Mouse (Mus musculus) midbrain, embryonic 15.5 days (tissue): ENCODE results near the gene Oxct2a. TPM values are rescaled to one million over a fixed set of nuclear protein-coding genes. Genes with fewer than 3 reads are reported as not detected.
"Not testable (repeated sequence)": the region's sequence is repeated elsewhere in the genome, so short reads cannot be mapped to it uniquely, and the experiment has no call there.

Experiments
- ATAC-seq: fragments of 200-750 bp; cut with Nextera tagmentation; replicated peaks from 2 replicates; pipeline ENCODE4 v1.8.0; 2017; ENCODE audit warnings: moderate TSS enrichment
- H3K27ac ChIP-seq: fragments of 300-500 bp; sonication (generic); 2 replicates; pipeline ENCODE4 v1.5.1; 2015; ENCODE audit warnings: mild to moderate bottlenecking, inconsistent platforms
- H3K27me3 ChIP-seq: fragments of 300-500 bp; sonication (generic); replicated peaks from 2 replicates; pipeline ENCODE4 v1.6.1; 2015; ENCODE audit warnings: inconsistent platforms
- H3K36me3 ChIP-seq: fragments of 300-500 bp; sonication (generic); replicated peaks from 2 replicates; pipeline ENCODE4 v1.6.1; 2015; ENCODE audit warnings: inconsistent platforms
- H3K4me1 ChIP-seq: fragments of 300-500 bp; sonication (generic); 2 replicates; pipeline ENCODE4 v1.6.1; 2015; ENCODE audit warnings: inconsistent platforms
- H3K4me2 ChIP-seq: fragments of 300-500 bp; sonication (generic); 2 replicates; pipeline ENCODE4 v1.6.1; 2015; ENCODE audit warnings: inconsistent platforms, mild to moderate bottlenecking, moderate library complexity
- H3K4me3 ChIP-seq: fragments of 300-500 bp; sonication (generic); 2 replicates; pipeline ENCODE4 v1.5.1; 2015; ENCODE audit warnings: mild to moderate bottlenecking, inconsistent platforms
- H3K9ac ChIP-seq: fragments of 300-500 bp; sonication (generic); 2 replicates; pipeline ENCODE4 v1.6.1; 2015; ENCODE audit warnings: mild to moderate bottlenecking, inconsistent platforms
- H3K9me3 ChIP-seq: fragments of 300-500 bp; sonication (generic); 2 replicates; pipeline ENCODE4 v1.6.1; 2016; ENCODE audit warnings: inconsistent platforms
- WGBS: fragments of 180-500 bp; shearing (Covaris S2); methylation state at CpG from one replicate; pipeline ENCODE4 v1.1.7; 2015; ENCODE audit warnings: mixed read lengths; 5-methylcytosine and 5-hydroxymethylcytosine counted together
- polyA plus RNA-seq: library from polyadenylated mRNA; unstranded; fragments of >200 nt; fragmentation: Nextera tagmentation; extraction: Ambion mirVana; gene quantifications from 2 replicates; pipeline ENCODE4 v1.2.1, GENCODE M21; 2015

The Oxct2a gene
- polyA plus RNA-seq, 1 experiment from 2014 or later, result 0.26 TPM

DNA sequence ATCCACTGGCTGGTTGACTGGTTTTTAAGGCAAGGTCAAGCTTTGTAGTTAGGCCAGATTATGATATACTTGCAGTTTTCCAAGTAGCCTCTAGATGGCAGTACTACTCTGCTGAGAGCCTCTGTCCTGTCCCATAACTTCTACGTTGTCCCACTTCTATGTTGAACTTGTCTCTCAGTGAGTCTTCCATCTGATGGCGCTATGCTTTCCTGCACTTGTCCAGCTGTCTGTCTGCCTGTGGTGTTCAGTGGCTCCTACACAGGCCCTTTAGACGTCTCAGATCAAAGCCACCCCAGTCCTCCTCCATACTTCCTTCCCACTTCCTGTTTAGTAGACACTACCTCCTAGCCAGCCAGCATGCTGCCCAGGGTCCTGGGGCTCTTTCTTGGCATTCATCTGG, 17.6 kb downstream of the Oxct2a start:
- H3K36me3 ChIP-seq, result no peaks in the 10 kb centered on the region
- ATAC-seq, result no peak
- no peak overlapping the region for H3K4me2 ChIP-seq
- H3K9me3 ChIP-seq, result no peaks in the 10 kb centered on the region
- H3K9ac ChIP-seq, result no peak overlapping the region
- H3K4me3 ChIP-seq, result no peak overlapping the region
- no peak overlapping the region for H3K27ac ChIP-seq
- no peaks in the 10 kb centered on the region for H3K27me3 ChIP-seq
- 40% methylated on average over 3 of the region's 3 CpGs for WGBS
- H3K4me1 ChIP-seq, result no peaks in the 10 kb centered on the region

DNA sequence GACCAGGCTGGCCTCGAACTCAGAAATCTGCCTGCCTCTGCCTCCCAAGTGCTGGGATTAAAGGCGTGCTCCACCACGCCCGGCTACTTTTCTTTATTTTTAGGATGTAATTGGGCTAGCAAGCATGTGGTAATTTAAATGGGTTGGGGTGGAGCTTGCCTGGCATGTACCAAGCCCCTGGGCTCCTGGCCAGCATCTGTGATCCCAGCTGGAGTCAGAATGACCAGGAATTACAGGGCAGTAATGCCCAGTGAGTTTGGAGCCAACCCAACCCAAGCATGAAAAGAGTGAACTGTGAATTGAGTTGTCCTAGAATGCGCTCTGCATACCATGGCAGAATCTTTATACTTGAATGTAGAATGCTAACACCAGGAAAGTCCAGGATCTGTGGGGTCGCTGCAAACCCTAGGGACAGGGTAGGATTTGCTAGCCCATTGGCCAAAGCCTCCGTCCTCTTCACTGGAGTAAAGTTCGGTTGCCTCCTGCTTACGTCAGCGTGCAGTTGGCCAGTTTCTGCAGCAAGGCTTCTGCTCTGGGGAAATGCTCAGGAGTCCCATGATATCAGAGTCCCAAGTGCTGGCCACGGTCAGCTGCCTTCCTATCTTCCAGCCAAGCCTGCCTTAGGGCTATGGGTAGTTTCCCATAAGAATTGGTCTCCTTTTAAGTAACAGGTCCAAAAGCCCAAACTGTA, 24.3 kb downstream of the Oxct2a start:
- H3K9ac ChIP-seq, result no peak overlapping the region
- no peaks in the 10 kb centered on the region for H3K4me1 ChIP-seq
- ATAC-seq, result no peak
- no peaks in the 10 kb centered on the region for H3K9me3 ChIP-seq
- no peak overlapping the region for H3K4me3 ChIP-seq
- no peak overlapping the region for H3K27ac ChIP-seq
- H3K27me3 ChIP-seq, result no peaks in the 10 kb centered on the region
- WGBS, result 96% methylated on average over 11 of the region's 11 CpGs
- H3K36me3 ChIP-seq, result peaks cover 45% of the 10 kb centered on the region
- H3K4me2 ChIP-seq, result no peak overlapping the region

DNA sequence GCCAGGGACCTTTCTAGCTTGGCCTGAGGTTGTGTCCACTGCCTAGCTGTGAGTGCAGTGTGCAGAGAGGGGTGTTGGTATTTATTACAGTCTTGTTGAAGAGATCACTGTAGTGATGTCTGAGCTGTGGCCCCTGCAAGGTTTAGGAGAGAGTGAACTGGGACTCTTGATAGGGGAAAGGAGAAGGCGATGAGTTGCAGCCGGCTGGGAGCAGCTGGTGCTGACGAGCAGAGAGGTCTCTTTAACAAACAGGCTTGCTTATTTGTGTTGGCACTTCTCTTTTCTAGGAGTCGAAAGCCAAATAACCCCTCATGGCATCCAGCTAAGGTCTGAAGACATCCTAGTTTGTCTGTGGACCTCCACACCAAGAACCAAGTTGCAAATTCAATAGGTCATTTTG, 25.2 kb downstream of the Oxct2a start:
- Histone ChIP-seq H3K9me3 (no peaks in the 10 kb centered on the region), H3K36me3 (peaks cover 48% of the 10 kb centered on the region), H3K27ac (no peak overlapping the region), H3K9ac (no peak overlapping the region), H3K27me3 (no peaks in the 10 kb centered on the region), H3K4me1 (no peaks in the 10 kb centered on the region), H3K4me3 (no peak overlapping the region), H3K4me2 (no peak overlapping the region)
- ATAC-seq, result no peak
- WGBS, result 94% methylated on average over 4 of the region's 4 CpGs

DNA sequence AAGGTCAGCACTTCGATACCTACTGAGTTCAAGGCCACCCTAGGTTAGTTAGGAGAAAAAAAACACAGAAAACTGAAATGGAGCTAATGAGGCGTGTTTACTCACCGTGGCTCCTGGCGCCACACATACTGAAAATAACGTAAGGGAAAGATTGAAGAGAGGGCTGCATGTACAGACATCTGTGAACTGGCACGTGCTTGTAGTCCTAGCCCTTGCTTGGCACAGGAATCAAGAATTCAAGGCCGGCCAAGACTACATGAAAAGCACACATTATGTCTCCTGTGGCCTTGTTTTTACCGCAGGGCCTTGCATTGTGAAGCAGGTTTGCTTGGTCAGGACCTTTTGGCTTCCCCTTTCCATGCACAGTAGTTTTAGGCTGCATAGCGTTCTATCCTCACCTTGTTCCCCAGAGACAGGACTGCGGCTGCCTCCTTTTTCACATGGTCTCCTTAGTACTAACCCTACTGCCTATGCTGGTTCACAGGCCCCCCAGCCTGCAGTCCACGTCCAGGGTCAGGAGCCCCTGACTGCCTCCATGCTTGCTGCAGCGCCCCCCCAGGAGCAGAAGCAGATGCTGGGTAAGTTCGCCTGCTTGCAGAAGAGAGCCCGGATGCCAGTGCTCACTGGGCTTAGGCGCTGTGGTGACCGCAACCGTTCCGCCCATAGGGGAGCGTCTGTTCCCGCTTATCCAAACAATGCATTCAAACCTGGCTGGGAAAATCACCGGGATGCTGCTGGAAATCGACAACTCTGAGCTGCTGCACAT, 26.1 kb downstream of the Oxct2a start:
- H3K9me3 ChIP-seq, result no peaks in the 10 kb centered on the region
- no peak for ATAC-seq
- H3K27me3 ChIP-seq, result no peaks in the 10 kb centered on the region
- 90% methylated on average over 22 of the region's 22 CpGs for WGBS
- H3K9ac ChIP-seq, result no peak overlapping the region
- no peak overlapping the region for H3K4me3 ChIP-seq
- peaks cover 57% of the 10 kb centered on the region for H3K36me3 ChIP-seq
- H3K27ac ChIP-seq, result no peak overlapping the region
- H3K4me2 ChIP-seq, result no peak overlapping the region
- no peaks in the 10 kb centered on the region for H3K4me1 ChIP-seq

DNA sequence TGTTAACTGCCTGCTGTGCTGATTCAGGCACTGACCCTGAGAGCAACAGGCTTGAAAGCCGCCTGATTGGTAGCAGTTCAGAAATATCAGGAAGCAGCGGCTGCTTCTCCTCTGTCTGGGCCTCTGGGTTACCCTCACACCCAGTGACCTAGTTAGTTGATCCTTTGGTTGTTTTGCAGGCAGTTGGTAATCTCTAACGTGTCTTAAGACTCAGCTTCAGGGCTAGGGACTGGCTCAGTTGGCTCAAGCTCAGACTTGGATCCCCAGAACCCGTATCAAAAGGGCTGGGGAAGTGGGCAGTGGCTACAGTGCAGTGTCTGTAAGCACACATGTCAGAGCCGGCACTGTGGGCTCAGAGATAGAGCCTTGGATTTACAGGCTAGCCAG, 27.3 kb downstream of the Oxct2a start:
- WGBS, result 94% methylated on average over 5 of the region's 5 CpGs
- H3K36me3 ChIP-seq, result peaks cover 69% of the 10 kb centered on the region

DNA sequence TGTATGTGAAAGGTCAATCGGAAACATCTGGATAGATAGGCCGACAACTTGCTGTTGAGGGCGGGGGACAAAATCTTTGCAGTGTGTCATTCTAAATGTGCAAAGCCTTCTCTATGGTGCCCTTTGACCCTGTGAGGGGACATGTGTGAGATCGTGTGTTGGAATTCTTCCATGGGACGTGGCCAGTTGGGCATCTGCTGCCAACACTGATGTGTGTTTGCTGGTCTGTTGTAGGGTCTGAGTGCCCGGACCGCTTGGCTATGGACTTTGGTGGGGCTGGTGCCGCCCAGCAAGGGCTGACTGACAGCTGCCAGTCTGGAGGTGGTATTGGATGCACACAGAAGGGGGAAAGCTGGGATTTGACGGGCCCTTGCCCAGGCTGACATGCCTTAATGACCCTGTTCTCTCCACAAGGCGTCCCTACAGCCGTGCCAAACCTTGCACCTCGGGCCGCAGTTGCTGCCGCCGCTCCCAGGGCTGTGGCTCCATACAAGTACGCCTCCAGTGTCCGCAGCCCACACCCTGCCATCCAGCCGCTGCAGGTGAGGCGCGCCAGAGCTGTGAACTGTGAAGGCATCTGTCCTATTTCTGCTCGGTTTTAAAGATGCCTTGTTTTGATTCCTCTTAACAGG, 27.8 kb downstream of the Oxct2a start:
- H3K36me3 ChIP-seq, result peaks cover 73% of the 10 kb centered on the region
- H3K4me1 ChIP-seq, result no peaks in the 10 kb centered on the region
- H3K27me3 ChIP-seq, result no peaks in the 10 kb centered on the region
- H3K9ac ChIP-seq, result no peak overlapping the region
- 94% methylated on average over 21 of the region's 21 CpGs for WGBS
- no peak overlapping the region for H3K27ac ChIP-seq
- no peak overlapping the region for H3K4me3 ChIP-seq
- no peak for ATAC-seq
- H3K4me2 ChIP-seq, result no peak overlapping the region
- H3K9me3 ChIP-seq, result no peaks in the 10 kb centered on the region

More for the DNA sequence above, 27.3 kb downstream of the Oxct2a start:
- no peak overlapping the region for H3K4me2 ChIP-seq
- no peaks in the 10 kb centered on the region for H3K27me3 ChIP-seq
- no peak overlapping the region for H3K4me3 ChIP-seq
- no peak overlapping the region for H3K9ac ChIP-seq
- no peak for ATAC-seq
- no peaks in the 10 kb centered on the region for H3K4me1 ChIP-seq
- H3K27ac ChIP-seq, result no peak overlapping the region
- no peaks in the 10 kb centered on the region for H3K9me3 ChIP-seq

DNA sequence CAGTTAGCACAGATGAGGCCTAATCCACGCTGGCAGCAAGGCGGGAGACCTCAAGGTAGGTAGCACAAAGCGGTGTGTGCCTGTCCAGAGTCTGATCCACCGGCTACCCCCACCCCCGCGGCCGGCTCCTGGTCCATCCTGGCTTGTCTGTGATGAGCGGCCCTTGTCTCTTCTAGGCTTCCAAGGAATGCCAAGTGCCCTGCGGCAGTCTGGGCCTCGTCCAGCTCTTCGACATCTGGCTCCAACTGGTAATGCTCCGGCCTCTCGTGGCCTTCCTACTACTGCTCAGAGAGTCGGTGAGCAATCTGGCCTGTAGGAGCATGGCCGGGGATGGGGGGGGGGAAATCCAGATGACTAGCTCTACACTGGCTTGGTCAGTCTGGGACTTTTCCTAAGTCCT, 28.4 kb downstream of the Oxct2a start:
- ATAC-seq, H3K9ac ChIP-seq, H3K4me1 ChIP-seq, H3K27me3 ChIP-seq, H3K4me3 ChIP-seq, H3K27ac ChIP-seq, H3K4me2 ChIP-seq, H3K9me3 ChIP-seq: not testable (repeated sequence)
- peaks cover 70% of the 10 kb centered on the region for H3K36me3 ChIP-seq
- WGBS, result 93% methylated on average over 15 of the region's 15 CpGs

DNA sequence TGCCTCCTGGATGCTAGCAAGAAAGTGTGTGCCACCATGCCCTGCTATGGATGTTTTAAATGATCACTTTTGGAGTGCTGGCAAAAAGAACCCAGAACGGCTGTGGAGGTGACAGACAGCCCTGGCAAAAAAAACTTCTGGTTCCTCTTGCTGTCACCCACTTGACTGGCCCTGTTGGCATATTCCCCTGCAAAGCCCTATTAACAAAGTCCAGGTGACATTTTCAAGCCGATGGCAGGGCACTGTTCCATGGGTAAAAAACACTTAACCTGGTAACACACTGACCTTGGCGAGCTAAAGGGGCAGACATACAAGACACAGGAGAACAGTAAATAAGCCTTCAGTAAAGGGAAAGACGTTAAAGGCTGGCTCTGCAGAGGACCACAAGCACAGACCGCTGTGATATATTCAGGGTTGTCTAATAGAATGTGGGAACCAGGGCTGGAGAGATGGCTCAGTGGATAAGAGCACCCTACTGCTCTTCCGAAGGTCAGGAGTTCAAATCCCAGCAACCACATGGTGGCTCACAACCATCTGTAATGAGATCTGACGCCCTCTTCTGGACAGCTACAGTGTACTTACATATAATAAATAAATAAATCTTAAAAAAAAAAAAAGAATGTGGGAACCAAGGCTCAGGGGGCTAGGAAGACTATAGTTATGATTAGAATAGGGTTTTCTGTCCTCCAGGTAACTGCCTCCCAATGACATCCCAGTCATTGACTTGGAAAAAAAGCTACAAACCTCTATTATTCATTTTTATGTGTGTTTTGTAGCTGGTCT, 29.6 kb downstream of the Oxct2a start:
- ATAC-seq, result no peak
- WGBS, result 83% methylated on average over 7 of the region's 7 CpGs
- H3K36me3 ChIP-seq, result peaks cover 74% of the 10 kb centered on the region

DNA sequence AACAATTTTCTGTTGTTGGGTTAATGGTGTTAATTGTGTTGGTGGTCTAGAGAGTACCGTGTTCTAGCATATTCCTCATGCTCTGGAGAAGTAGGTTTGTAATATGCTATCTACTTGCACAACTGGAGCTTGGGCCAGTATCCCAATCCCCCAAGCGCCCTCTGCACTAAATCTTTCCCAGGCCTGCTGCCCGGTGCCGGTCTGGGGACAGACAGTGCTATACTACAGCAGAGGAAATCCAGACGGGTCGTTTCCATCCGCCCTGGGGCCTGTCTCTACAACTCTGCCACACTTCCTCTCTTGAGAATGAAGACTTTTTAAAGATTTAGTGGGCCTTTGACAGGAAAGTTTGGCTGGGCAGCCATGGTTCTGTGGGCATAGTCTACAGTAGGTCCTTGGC, 30.4 kb downstream of the Oxct2a start:
- Histone ChIP-seq H3K36me3 (peaks cover 70% of the 10 kb centered on the region), H3K27ac (no peak overlapping the region), H3K9me3 (no peaks in the 10 kb centered on the region)

More for the DNA sequence above, 29.6 kb downstream of the Oxct2a start:
- Histone ChIP-seq H3K9me3 (no peaks in the 10 kb centered on the region), H3K4me2 (no peak overlapping the region), H3K4me1 (no peaks in the 10 kb centered on the region), H3K4me3 (no peak overlapping the region), H3K27ac (no peak overlapping the region), H3K27me3 (no peaks in the 10 kb centered on the region), H3K9ac (no peak overlapping the region)

DNA sequence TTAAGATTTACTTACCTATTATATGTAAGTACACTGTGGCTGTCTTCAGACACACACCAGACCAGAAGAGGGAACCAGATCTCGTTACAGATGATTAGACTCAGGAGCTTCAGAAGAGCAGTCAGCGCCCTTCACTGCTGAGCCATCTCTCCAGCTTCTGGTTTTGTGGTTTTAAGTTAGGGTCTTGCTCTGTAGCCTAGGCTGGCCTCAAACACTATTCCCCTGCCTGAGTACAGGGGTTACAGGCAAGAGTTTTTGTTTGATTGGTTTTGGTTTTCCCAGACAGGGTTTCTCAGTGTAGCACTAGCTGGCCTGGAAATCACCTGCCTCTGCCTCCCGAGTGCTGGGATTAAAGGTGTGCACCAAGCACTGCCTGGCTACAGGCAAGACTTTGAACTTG, 31.0 kb downstream of the Oxct2a start:
- peaks cover 69% of the 10 kb centered on the region for H3K36me3 ChIP-seq
- no peak overlapping the region for H3K9ac ChIP-seq
- H3K4me3 ChIP-seq, result no peak overlapping the region
- no peak for ATAC-seq
- no peaks in the 10 kb centered on the region for H3K4me1 ChIP-seq
- H3K27me3 ChIP-seq, result no peaks in the 10 kb centered on the region
- H3K27ac ChIP-seq, result no peak overlapping the region
- no peak overlapping the region for H3K4me2 ChIP-seq
- WGBS, result 92% methylated on average over 3 of the region's 3 CpGs
- no peaks in the 10 kb centered on the region for H3K9me3 ChIP-seq

More for the DNA sequence above, 30.4 kb downstream of the Oxct2a start:
- H3K4me2 ChIP-seq, result no peak overlapping the region
- no peak overlapping the region for H3K4me3 ChIP-seq
- WGBS, result 90% methylated on average over 7 of the region's 7 CpGs
- H3K27me3 ChIP-seq, result no peaks in the 10 kb centered on the region
- H3K9ac ChIP-seq, result no peak overlapping the region
- H3K4me1 ChIP-seq, result no peaks in the 10 kb centered on the region
- ATAC-seq, result no peak

DNA sequence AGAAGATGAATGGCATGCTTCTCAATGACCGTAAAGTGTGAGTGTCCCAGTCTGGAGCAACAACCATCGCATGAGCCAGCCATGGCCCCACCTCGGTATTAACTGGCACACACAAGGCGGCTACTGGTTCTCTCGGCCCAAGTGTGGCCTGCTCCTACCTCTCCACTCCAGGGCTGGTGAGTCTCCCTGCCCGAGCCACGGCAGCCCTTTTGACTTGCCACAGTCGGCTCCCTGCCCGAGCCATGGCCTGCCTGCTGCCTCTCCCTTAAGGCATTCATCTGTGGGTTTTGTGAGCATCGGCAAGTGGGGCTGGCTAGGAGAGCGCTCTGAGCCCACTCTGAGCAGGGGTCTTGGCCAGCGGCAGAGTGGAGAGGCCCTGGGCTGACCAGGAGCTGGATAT, 34.4 kb downstream of the Oxct2a start:
- H3K36me3 ChIP-seq, result peaks cover 46% of the 10 kb centered on the region
- 94% methylated on average over 12 of the region's 12 CpGs for WGBS

DNA sequence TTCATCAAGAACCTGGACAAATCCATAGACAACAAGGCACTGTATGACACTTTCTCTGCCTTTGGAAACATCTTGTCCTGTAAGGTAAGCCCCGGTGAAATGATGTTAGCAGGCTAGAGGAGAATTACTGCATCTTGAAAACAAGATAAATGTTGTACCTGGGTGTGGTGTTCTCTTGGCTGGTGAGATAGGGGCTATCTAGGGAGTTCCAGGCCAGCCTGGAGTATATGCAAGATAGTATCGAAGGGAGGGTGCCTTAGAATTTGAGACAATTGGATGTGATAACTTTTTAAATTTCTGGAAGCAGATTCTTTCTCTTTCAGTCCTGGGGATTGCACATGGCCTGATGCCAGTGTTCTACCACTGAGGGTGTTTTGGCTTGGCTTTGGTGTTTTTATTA, 36.6 kb downstream of the Oxct2a start:
- no peak overlapping the region for H3K4me3 ChIP-seq
- peaks cover 25% of the 10 kb centered on the region for H3K4me1 ChIP-seq
- H3K9ac ChIP-seq, result no peak overlapping the region
- no peaks in the 10 kb centered on the region for H3K9me3 ChIP-seq
- peaks cover 29% of the 10 kb centered on the region for H3K36me3 ChIP-seq
- no peak overlapping the region for H3K4me2 ChIP-seq
- no peak for ATAC-seq
- no peak overlapping the region for H3K27ac ChIP-seq
- 96% methylated on average over 2 of the region's 2 CpGs for WGBS
- H3K27me3 ChIP-seq, result no peaks in the 10 kb centered on the region

More for the DNA sequence above, 34.4 kb downstream of the Oxct2a start:
- Histone ChIP-seq H3K9ac (no peak overlapping the region), H3K27me3 (no peaks in the 10 kb centered on the region), H3K4me1 (peaks cover 21% of the 10 kb centered on the region), H3K4me3 (no peak overlapping the region), H3K27ac (no peak overlapping the region), H3K9me3 (no peaks in the 10 kb centered on the region), H3K4me2 (no peak overlapping the region)
- ATAC-seq, result no peak
